ENCODE assay signal across 16 mouse cellular contexts in the genomic region with DNA sequence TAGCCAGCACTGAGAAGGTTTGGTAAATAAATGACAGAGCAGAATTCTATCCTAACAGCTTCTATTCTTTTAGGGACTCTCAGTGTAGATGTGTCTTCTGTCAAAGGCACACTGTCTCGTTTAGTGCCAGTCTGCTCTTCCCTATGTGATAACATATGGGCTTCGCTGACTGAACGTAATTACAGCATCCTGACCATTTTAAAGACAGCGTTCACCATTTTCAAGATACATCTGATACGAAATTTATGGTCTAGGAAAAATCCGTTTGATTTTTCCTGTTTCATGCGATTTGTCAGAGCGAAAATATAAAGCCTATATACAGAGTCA.
"Had no signal": no experiment of that assay in that cellular context is flagged by ENCODE, and none has a peak within 500 bp of the region (broad histone marks: within the 10 kb centered on the region; RNA-seq: fewer than 3 reads in every experiment).

No protein-coding gene starts in this region.

- H3K9ac ChIP-seq: limb, embryonic 12.5 days; liver, embryonic 13.5 days; liver, postnatal 0 days; lung, embryonic 15.5 days had no signal

- H3K27me3 ChIP-seq: limb, embryonic 12.5 days; liver, embryonic 13.5 days; lung, embryonic 15.5 days; megakaryocyte, embryonic 14.5 days had no signal

- H3K4me1 ChIP-seq: limb, embryonic 12.5 days; liver, embryonic 13.5 days; lung, embryonic 15.5 days; megakaryocyte, embryonic 14.5 days had no signal

- H3K4me2 ChIP-seq: limb, embryonic 12.5 days; liver, embryonic 13.5 days; lung, embryonic 15.5 days had no signal

- H3K9me3 ChIP-seq: limb, embryonic 12.5 days; liver, embryonic 13.5 days; lung, embryonic 15.5 days had no signal

- H3K27ac ChIP-seq: layer of hippocampus, adult 2 months; limb, embryonic 12.5 days; liver, embryonic 13.5 days; lung, embryonic 15.5 days; macrophage had no signal

- ATAC-seq: liver, postnatal 0 days had no signal

- DNase-seq: kidney, adult 8-10 months; kidney, postnatal 10 days; kidney, postnatal 4 days; liver; liver, embryonic 13.5 days; liver, postnatal 0 days; lung, postnatal 14 days; midbrain, embryonic 14.5 days; right cerebral cortex, adult 18-20 months; right cerebral cortex, postnatal 25 days; thymus, postnatal 36 days had no signal

- H3K4me3 ChIP-seq: layer of hippocampus, adult 2 months; limb, embryonic 12.5 days; liver, embryonic 13.5 days; lung, embryonic 15.5 days; megakaryocyte, embryonic 14.5 days had no signal

- H3K36me3 ChIP-seq: limb, embryonic 12.5 days; liver, embryonic 13.5 days; lung, embryonic 15.5 days had no signal
